Mouse (Mus musculus): Measurements from ENCODE around the gene Rb1. TPM values are rescaled to one million over a fixed set of nuclear protein-coding genes. Genes with fewer than 3 reads are reported as not detected.

Rb1 gene
- total and polyA plus RNA-seq, 2 experiments from 2014 or later = 18.1 to 23.9 TPM

DNA sequence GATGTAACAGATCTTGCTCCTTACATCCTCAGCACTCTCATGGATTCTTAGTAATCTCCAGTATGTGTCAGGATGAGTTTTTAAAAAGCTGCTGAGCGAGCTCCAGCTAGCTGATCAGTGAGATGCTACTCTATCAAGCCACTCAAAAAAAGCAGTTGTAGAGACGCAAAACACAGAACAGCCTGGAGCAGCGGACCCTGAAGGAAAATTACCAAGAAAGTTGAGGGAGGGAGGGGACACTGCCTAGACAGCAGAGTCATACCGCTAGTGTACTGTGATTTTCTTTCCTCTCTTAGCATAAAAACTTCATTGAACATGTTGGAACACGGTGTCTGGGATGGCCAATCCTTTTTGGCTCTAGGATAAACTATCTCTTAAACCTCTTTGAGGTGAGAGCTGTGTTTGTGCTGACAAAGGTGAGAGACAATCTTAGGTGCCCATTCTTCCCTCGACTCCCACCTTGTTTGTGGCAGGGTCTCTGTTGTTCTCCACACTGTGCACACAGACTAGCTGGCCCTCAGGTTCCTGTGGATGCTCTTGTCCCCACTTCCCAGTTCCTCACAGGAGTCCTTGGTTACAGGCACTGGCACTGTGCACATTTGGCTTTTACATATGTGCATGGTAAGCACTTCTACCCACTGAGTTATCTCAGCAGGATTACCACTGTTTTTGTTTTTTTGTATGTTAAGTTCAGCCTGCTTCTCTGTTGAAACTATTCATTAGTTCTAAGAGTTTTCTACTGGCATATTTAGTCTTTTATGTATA lies 10.9 kb upstream of the Rb1 start:
- Histone ChIP-seq H3K27me3 (ENCODE audit: insufficient read depth, low read length) (no peaks in the 10 kb centered on the region), H3K27ac (no peak overlapping the region), H3K36me3 (ENCODE audit: insufficient read depth, low read length) (no peaks in the 10 kb centered on the region), H3K9me3 (ENCODE audit: low read length) (no peaks in the 10 kb centered on the region), H3K4me3 (ENCODE audit: low read length) (no peak overlapping the region), H3K9ac (replicated peaks; ENCODE audit: low read length) (no peak overlapping the region), H3K4me1 (ENCODE audit: insufficient read depth, low read length) (no peaks in the 10 kb centered on the region), H3K4me2 (ENCODE audit: low read depth, low read length) (no peak overlapping the region)
- DNase-seq (ENCODE audit: low spot score) (no peak), ATAC-seq (no peak)
- 82% methylated on average over 6 of the region's 6 CpGs for WGBS
- no peak for TF ChIP-seq CTCF (IDR thresholded peaks at IDR 0.05; ENCODE audit: low read depth)

DNA sequence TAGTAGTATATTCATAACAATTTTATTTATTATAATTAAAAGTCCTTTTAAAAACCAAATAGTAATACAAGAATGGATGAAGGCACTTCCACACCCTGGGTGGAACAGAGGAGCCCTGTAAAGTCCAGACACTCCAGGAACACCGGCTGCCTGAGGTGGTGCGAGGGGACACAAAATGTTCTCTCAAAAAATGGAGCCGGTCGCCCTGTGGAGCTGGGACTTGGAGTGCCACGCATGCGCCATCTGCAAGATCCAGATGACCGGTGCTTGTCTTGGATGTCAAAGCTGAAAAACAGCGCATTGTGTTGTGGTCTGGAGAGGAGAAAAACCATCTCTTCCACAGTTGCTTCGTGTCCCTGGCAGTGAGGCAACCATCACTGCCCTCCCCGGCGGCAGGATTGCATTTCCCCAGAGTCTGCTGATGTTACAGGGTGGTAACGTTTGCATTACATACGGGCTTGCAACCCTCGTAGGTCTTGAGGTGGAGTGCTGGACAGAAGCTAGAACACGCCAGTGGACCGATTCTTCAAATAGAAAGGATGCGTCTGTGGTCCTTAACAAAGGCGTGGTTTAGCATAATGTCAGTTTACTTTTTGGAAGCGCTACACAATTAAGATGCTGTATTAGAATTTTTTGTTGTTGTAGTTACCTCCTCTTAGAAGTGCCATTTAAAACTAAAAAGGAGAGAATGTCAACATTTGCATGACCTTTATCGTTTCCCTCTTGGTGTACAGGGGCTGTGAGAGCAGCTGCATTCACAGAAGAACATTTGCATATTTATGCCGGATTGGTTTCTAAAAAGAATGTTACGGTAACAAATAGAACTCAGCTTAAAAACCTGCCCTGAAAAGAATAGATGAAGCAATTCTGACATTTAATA lies 9.5 kb upstream of the Rb1 start:
- Histone ChIP-seq H3K9me3 (ENCODE audit: low read length) (no peaks in the 10 kb centered on the region), H3K36me3 (ENCODE audit: insufficient read depth, low read length) (no peaks in the 10 kb centered on the region), H3K9ac (replicated peaks; ENCODE audit: low read length) (no peak overlapping the region), H3K4me2 (ENCODE audit: low read depth, low read length) (0 out of 2 replicates have a peak overlapping the region, but pooled peaks have one; percentile 10), H3K27me3 (ENCODE audit: insufficient read depth, low read length) (no peaks in the 10 kb centered on the region), H3K4me1 (ENCODE audit: insufficient read depth, low read length) (no peaks in the 10 kb centered on the region), H3K27ac (no peak overlapping the region), H3K4me3 (ENCODE audit: low read length) (no peak overlapping the region)
- DNase-seq (ENCODE audit: low spot score) = no peak
- TF ChIP-seq CTCF (IDR thresholded peaks at IDR 0.05; ENCODE audit: low read depth) = no peak
- no peak for ATAC-seq
- WGBS = 61% methylated on average over 22 of the region's 22 CpGs

DNA sequence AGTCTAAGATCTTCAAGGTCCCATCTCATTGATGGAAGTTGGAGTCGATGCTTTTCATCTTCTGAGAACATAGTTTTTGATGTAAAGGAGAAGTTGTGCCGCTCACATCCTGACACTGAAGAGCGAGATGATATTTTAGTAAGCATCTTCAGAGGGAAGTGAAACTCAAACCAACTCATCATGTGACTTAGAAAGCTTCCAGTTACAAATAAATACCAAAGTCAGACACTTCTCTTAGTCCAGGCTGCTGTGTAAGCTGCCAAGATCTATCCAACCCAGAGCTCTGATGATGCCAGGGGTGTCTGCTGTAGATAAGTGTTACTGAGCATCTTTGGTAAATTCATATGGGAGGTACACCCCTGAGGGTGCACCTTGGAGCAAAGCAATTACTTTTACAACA lies 8.3 kb upstream of the Rb1 start:
- DNase-seq (ENCODE audit: low spot score) = no peak
- Histone ChIP-seq H3K36me3 (ENCODE audit: insufficient read depth, low read length) (no peaks in the 10 kb centered on the region), H3K4me2 (ENCODE audit: low read depth, low read length) (no peak overlapping the region), H3K9ac (replicated peaks; ENCODE audit: low read length) (no peak overlapping the region), H3K9me3 (ENCODE audit: low read length) (no peaks in the 10 kb centered on the region), H3K27me3 (ENCODE audit: insufficient read depth, low read length) (no peaks in the 10 kb centered on the region), H3K4me1 (ENCODE audit: insufficient read depth, low read length) (no peaks in the 10 kb centered on the region), H3K27ac (no peak overlapping the region), H3K4me3 (ENCODE audit: low read length) (no peak overlapping the region)
- WGBS = 90% methylated on average over 3 of the region's 3 CpGs
- no peak for ATAC-seq
- TF ChIP-seq CTCF (IDR thresholded peaks at IDR 0.05; ENCODE audit: low read depth) = no peak

DNA sequence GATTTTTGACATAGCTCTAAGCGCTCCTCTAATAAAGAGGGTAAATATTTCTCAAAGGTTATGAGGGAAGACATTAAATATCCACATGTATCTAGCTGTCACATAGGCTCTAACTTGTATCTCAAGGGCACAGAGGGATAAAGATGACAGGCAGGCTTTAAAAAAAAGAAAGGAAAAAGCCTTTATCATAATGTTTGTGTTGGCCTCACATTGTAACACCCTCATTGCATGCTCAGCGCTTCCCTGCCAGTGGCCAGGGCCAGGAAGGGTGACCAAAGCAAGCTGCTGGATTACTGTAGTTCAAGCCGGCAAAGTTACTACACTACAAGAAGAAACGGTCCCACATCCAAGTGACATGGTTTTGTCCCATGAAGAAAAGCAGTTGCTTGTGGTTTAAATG lies 5.8 kb upstream of the Rb1 start:
- no peak for ATAC-seq

DNA sequence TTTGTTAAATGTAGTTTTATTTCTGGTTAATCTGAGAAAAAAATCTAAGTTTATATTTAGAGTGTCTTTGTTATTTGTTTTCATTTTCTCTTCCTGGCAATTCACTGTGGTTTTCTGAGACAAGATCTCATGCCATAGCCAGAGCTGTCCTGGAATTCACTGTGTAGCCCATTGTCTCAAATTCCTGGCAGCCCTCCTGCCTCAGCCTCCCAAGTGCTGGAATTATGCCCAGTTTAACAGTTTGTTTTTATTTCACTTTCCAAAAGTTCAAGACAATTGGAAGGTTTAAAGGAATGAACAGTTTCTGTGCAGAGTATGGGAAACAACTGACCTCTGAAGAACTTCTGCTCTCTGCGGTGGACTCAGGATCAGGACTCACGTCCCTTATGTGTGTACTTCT lies 4.2 kb upstream of the Rb1 start:
- Histone ChIP-seq H3K27me3 (ENCODE audit: insufficient read depth, low read length) (no peaks in the 10 kb centered on the region), H3K36me3 (ENCODE audit: insufficient read depth, low read length) (no peaks in the 10 kb centered on the region), H3K4me1 (ENCODE audit: insufficient read depth, low read length) (no peaks in the 10 kb centered on the region), H3K27ac (no peak overlapping the region), H3K9me3 (ENCODE audit: low read length) (no peaks in the 10 kb centered on the region), H3K4me3 (ENCODE audit: low read length) (no peak overlapping the region), H3K4me2 (ENCODE audit: low read depth, low read length) (no peak overlapping the region), H3K9ac (replicated peaks; ENCODE audit: low read length) (no peak overlapping the region)
- TF ChIP-seq CTCF (IDR thresholded peaks at IDR 0.05; ENCODE audit: low read depth) = no peak
- WGBS = 73% methylated on average over 2 of the region's 2 CpGs
- ATAC-seq (no peak), DNase-seq (ENCODE audit: low spot score) (no peak)

More for the DNA sequence above, 5.8 kb upstream of the Rb1 start:
- DNase-seq (ENCODE audit: low spot score) = no peak
- H3K27ac ChIP-seq = no peak overlapping the region
- H3K4me3 ChIP-seq (ENCODE audit: low read length) = no peak overlapping the region
- H3K4me1 ChIP-seq (ENCODE audit: insufficient read depth, low read length) = no peaks in the 10 kb centered on the region
- no peaks in the 10 kb centered on the region for H3K36me3 ChIP-seq (ENCODE audit: insufficient read depth, low read length)
- no peak overlapping the region for H3K9ac ChIP-seq (replicated peaks; ENCODE audit: low read length)
- 93% methylated on average over 4 of the region's 4 CpGs for WGBS
- H3K9me3 ChIP-seq (ENCODE audit: low read length) = no peaks in the 10 kb centered on the region
- TF ChIP-seq CTCF (IDR thresholded peaks at IDR 0.05; ENCODE audit: low read depth) = no peak
- no peak overlapping the region for H3K4me2 ChIP-seq (ENCODE audit: low read depth, low read length)
- no peaks in the 10 kb centered on the region for H3K27me3 ChIP-seq (ENCODE audit: insufficient read depth, low read length)

DNA sequence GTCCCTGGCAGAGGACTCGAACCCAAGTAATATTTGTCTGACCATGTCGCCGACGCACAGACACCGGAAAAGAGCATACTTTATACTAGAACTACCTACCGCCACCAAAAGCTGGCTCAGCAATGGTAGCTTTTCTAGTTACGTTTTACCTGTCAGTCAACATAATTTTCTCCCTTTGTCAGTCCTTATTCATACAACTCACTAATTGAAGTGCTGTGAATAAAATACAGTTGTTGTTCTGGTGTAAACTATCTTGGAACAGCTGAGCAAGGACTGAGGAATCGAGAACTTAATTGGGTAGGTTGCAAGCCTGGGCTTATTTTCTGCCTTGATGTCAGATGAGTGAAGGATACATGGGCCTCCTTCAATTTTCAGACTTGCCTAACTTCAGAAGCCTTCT lies 889 bp upstream of the Rb1 start:
- WGBS = 5% methylated on average over 8 of the region's 8 CpGs
- Histone ChIP-seq H3K36me3 (ENCODE audit: insufficient read depth, low read length) (no peaks in the 10 kb centered on the region), H3K4me1 (ENCODE audit: insufficient read depth, low read length) (no peaks in the 10 kb centered on the region), H3K27me3 (ENCODE audit: insufficient read depth, low read length) (no peaks in the 10 kb centered on the region), H3K9ac (replicated peaks; ENCODE audit: low read length) (peak overlapping the region; percentile 90), H3K27ac (peak overlapping the region; percentile 94), H3K4me3 (ENCODE audit: low read length) (peak overlapping the region; percentile 97), H3K9me3 (ENCODE audit: low read length) (no peaks in the 10 kb centered on the region), H3K4me2 (ENCODE audit: low read depth, low read length) (peak overlapping the region; percentile 77)
- TF ChIP-seq CTCF (IDR thresholded peaks at IDR 0.05; ENCODE audit: low read depth) = no peak
- ATAC-seq (no peak), DNase-seq (ENCODE audit: low spot score) (no peak)
